Mouse (Mus musculus): ENCODE measurements at regions not wholly inside any gene's neighbourhood (a gene's known extent, or its start where the extent isn't known, plus 50 kb on each side); places are given as distances from the start of the nearest gene placed in this dataset.

- Histone ChIP-seq H3K27me3 (ENCODE audit: insufficient read depth, low read length) (no peaks in the 10 kb centered on the region), H3K9ac (no peak overlapping the region), H3K36me3 (ENCODE audit: insufficient read depth) (no peaks in the 10 kb centered on the region), H3K4me3 (ENCODE audit: low read depth, low read length) (no peak overlapping the region), H3K9me3 (ENCODE audit: low read depth, low read length) (no peaks in the 10 kb centered on the region), H3K27ac (ENCODE audit: low read depth) (no peak overlapping the region), H3K4me2 (no peak overlapping the region), H3K4me1 (ENCODE audit: insufficient read depth) (no peaks in the 10 kb centered on the region)
- DNase-seq (no peak), ATAC-seq (ENCODE audit: insufficient read depth) (no peak)
- TF ChIP-seq CTCF (IDR thresholded peaks at IDR 0.05; ENCODE audit: low read depth) = no peak
- 66% methylated on average over 4 of the region's 4 CpGs for whole genome bisulfite sequencing
These were observed 126.4 kb upstream of the Ank start for GRCm38 (mm10) chr15:27340070-27340469.

GRCm38 (mm10) chr15:27341518-27341976 lies 124.9 kb upstream of the Ank start:
- TF ChIP-seq CTCF (IDR thresholded peaks at IDR 0.05; ENCODE audit: low read depth) = no peak
- no peak for ATAC-seq (ENCODE audit: insufficient read depth)
- Histone ChIP-seq H3K27me3 (ENCODE audit: insufficient read depth, low read length) (no peaks in the 10 kb centered on the region), H3K4me1 (ENCODE audit: insufficient read depth) (no peaks in the 10 kb centered on the region), H3K36me3 (ENCODE audit: insufficient read depth) (no peaks in the 10 kb centered on the region), H3K4me2 (no peak overlapping the region), H3K9ac (no peak overlapping the region), H3K4me3 (ENCODE audit: low read depth, low read length) (no peak overlapping the region), H3K27ac (ENCODE audit: low read depth) (no peak overlapping the region), H3K9me3 (ENCODE audit: low read depth, low read length) (no peaks in the 10 kb centered on the region)
- no peak for DNase-seq
- WGBS = 64% methylated on average over 5 of the region's 5 CpGs

GRCm38 (mm10) chr15:27358441-27358840 lies 108.0 kb upstream of the Ank start:
- TF ChIP-seq CTCF (IDR thresholded peaks at IDR 0.05; ENCODE audit: low read depth) = no peak
- H3K27me3 ChIP-seq (ENCODE audit: insufficient read depth, low read length) = no peaks in the 10 kb centered on the region
- H3K4me3 ChIP-seq (ENCODE audit: low read depth, low read length) = no peak overlapping the region
- no peak overlapping the region for H3K9ac ChIP-seq
- no peaks in the 10 kb centered on the region for H3K4me1 ChIP-seq (ENCODE audit: insufficient read depth)
- DNase-seq = peak; percentile 48
- ATAC-seq (ENCODE audit: insufficient read depth) = no peak
- H3K4me2 ChIP-seq = no peak overlapping the region
- WGBS = 38% methylated on average over 6 of the region's 6 CpGs
- H3K9me3 ChIP-seq (ENCODE audit: low read depth, low read length) = no peaks in the 10 kb centered on the region
- H3K27ac ChIP-seq (ENCODE audit: low read depth) = no peak overlapping the region
- H3K36me3 ChIP-seq (ENCODE audit: insufficient read depth) = no peaks in the 10 kb centered on the region

GRCm38 (mm10) chr15:27359271-27359670 lies 107.2 kb upstream of the Ank start:
- TF ChIP-seq CTCF (IDR thresholded peaks at IDR 0.05; ENCODE audit: low read depth) = no peak

GRCm38 (mm10) chr15:27374517-27374916 lies 92.0 kb upstream of the Ank start:
- TF ChIP-seq CTCF (IDR thresholded peaks at IDR 0.05; ENCODE audit: low read depth) = no peak
- Histone ChIP-seq H3K27me3 (ENCODE audit: insufficient read depth, low read length) (no peaks in the 10 kb centered on the region), H3K4me2 (no peak overlapping the region), H3K9me3 (ENCODE audit: low read depth, low read length) (no peaks in the 10 kb centered on the region), H3K9ac (no peak overlapping the region), H3K36me3 (ENCODE audit: insufficient read depth) (no peaks in the 10 kb centered on the region), H3K4me3 (ENCODE audit: low read depth, low read length) (no peak overlapping the region), H3K4me1 (ENCODE audit: insufficient read depth) (no peaks in the 10 kb centered on the region), H3K27ac (ENCODE audit: low read depth) (no peak overlapping the region)
- no peak for DNase-seq
- no peak for ATAC-seq (ENCODE audit: insufficient read depth)
- 58% methylated on average over 1 of the region's 1 CpGs for WGBS

More at GRCm38 (mm10) chr15:27359271-27359670, 107.2 kb upstream of the Ank start:
- Histone ChIP-seq H3K9me3 (ENCODE audit: low read depth, low read length) (no peaks in the 10 kb centered on the region), H3K27ac (ENCODE audit: low read depth) (no peak overlapping the region), H3K4me2 (no peak overlapping the region), H3K4me1 (ENCODE audit: insufficient read depth) (no peaks in the 10 kb centered on the region), H3K4me3 (ENCODE audit: low read depth, low read length) (no peak overlapping the region), H3K9ac (no peak overlapping the region), H3K27me3 (ENCODE audit: insufficient read depth, low read length) (no peaks in the 10 kb centered on the region), H3K36me3 (ENCODE audit: insufficient read depth) (no peaks in the 10 kb centered on the region)
- no peak for DNase-seq
- 48% methylated on average over 1 of the region's 1 CpGs for WGBS
- no peak for ATAC-seq (ENCODE audit: insufficient read depth)

GRCm38 (mm10) chr15:27378601-27379094 lies 87.8 kb upstream of the Ank start:
- Histone ChIP-seq H3K9ac (no peak overlapping the region), H3K27ac (ENCODE audit: low read depth) (no peak overlapping the region), H3K36me3 (ENCODE audit: insufficient read depth) (no peaks in the 10 kb centered on the region), H3K9me3 (ENCODE audit: low read depth, low read length) (no peaks in the 10 kb centered on the region), H3K4me1 (ENCODE audit: insufficient read depth) (no peaks in the 10 kb centered on the region), H3K27me3 (ENCODE audit: insufficient read depth, low read length) (no peaks in the 10 kb centered on the region), H3K4me3 (ENCODE audit: low read depth, low read length) (no peak overlapping the region), H3K4me2 (no peak overlapping the region)
- WGBS = 78% methylated on average over 3 of the region's 3 CpGs
- TF ChIP-seq CTCF (IDR thresholded peaks at IDR 0.05; ENCODE audit: low read depth) = no peak
- no peak for ATAC-seq (ENCODE audit: insufficient read depth)
- DNase-seq = no peak

GRCm38 (mm10) chr15:27380436-27380945 lies 86.0 kb upstream of the Ank start:
- no peak overlapping the region for H3K27ac ChIP-seq (ENCODE audit: low read depth)
- DNase-seq = no peak
- no peak for TF ChIP-seq CTCF (IDR thresholded peaks at IDR 0.05; ENCODE audit: low read depth)
- no peak overlapping the region for H3K4me2 ChIP-seq
- WGBS = 74% methylated on average over 4 of the region's 4 CpGs
- H3K4me3 ChIP-seq (ENCODE audit: low read depth, low read length) = no peak overlapping the region
- H3K4me1 ChIP-seq (ENCODE audit: insufficient read depth) = no peaks in the 10 kb centered on the region
- H3K9ac ChIP-seq = no peak overlapping the region
- no peaks in the 10 kb centered on the region for H3K9me3 ChIP-seq (ENCODE audit: low read depth, low read length)
- ATAC-seq (ENCODE audit: insufficient read depth) = no peak
- no peaks in the 10 kb centered on the region for H3K27me3 ChIP-seq (ENCODE audit: insufficient read depth, low read length)
- H3K36me3 ChIP-seq (ENCODE audit: insufficient read depth) = no peaks in the 10 kb centered on the region

Measured in lung, embryonic 14.5 days (tissue).